Mouse (Mus musculus): ENCODE data around the gene Eipr1.

DNA sequence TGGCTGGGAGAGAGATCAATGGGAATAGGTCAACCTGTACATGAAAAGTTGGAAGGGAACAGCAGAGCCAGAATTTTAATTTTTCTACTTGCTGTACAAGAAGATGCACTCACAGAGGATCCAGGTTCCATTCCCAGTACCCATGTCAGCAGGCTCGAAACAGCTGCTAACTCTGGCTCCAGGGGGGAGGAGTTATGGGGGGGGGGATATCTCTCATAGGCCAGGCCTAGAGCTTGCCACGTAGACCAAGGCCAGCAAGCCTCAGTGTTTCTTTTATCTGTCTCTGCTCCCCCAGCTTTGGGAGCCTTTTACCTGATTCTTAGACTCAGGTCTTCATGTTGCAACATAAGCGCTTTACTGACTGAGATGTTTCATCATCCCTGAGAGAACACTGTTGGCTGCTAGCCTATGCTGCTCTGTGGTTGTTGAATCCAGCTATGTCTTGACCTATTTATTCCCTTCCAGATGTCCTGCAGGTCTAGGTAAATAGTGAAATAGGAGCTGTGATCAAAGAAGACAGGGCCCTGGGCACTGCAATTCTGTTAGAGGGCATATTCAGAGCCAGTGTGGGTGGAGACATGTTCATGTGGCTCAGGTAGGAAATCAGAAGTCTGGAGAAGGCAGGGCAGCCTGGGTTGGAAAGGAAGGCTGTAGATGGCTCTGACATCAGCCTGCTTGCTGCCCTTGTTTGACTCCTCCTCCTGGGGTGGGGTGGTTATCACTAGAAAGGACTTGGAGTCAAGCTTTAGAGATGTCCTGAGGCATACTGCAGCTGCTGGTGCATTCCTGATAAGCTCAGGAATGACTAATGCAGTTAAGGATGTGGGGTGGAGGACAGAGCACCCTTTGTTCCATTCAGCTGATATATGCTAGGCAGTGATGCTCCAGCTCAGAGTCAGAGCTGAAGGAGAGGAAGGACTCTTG lies 53.2 kb downstream of the Eipr1 start:
- no peak for TF ChIP-seq POLR2A (IDR thresholded peaks at IDR 0.05; ENCODE audit: insufficient read depth, low read depth, low read length)
- TF ChIP-seq CTCF (IDR thresholded peaks at IDR 0.05): no peak

Data from heart, adult 2 months (tissue).